Mouse (Mus musculus) heart, postnatal 25 days (tissue): ENCODE data around the gene Elmo3. TPM values are rescaled to one million over a fixed set of nuclear protein-coding genes. Genes with fewer than 3 reads are reported as not detected.

Experiments
- DNase-seq: peaks from one replicate; pipeline ENCODE4 v3.0.0; 2022; ENCODE audit warnings: low spot score
- intact Hi-C: fragments of 180-260 bp; cut with DNase I; formaldehyde crosslinking; loops from one replicate; pipeline ENCODE4 v1.15.1; 2025
- total RNA-seq, 2 experiments: library from RNA; stranded (reverse); gene quantifications; 2 replicates each; pipeline ENCODE4 v1.2.3; 2021

Gene Elmo3
- under 1 TPM; 0.81 to 0.91 TPM for total RNA-seq

DNA sequence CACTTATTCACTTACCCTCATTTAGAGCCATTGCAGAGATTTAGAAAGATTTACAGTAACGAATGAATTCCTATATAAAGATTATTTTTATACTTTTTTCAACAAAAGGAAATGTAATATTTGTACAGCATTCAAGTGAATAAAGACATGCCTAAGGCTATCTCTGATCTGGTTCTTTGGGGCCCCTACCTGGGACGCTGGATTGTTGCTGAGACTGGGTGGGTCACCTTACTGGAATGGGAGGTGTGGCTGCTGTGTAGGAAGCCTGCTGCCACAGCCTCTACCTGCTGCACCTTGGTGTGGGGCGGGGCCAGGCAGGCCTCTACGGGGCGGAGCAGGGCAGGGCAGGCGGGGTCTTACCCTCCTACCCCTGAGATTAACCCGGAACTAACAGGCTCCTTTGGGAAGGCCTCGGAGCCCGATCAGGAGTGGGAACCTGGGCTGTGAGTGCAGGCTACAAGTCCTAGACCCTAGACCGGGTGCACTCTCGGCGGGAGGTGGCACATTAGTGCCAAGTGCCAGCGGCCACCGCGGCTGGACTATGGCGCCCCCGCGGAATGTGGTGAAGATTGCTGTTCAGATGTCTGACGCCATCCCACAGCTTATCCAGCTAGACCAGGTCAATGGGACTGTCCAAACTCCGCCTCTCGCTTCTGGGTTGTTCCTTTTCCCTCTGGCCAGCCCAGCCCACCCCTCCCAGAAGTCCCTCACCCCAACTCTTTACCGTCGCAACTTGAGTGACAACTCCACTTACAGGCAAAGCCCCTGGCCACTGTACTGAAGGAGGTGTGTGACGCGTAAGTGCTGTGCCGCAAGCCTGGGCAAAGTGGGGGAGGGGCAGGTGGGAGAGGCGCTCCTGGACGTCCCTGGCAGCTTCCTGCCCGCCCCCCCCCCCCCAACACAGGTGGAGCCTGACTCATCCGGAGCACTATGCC lies at the start of gene Elmo3:
Elmo3 (plus strand) TSS at position 391 of the 935 bp plus-strand sequence.
- no peak for DNase-seq
- intact Hi-C loops: no loop called here

DNA sequence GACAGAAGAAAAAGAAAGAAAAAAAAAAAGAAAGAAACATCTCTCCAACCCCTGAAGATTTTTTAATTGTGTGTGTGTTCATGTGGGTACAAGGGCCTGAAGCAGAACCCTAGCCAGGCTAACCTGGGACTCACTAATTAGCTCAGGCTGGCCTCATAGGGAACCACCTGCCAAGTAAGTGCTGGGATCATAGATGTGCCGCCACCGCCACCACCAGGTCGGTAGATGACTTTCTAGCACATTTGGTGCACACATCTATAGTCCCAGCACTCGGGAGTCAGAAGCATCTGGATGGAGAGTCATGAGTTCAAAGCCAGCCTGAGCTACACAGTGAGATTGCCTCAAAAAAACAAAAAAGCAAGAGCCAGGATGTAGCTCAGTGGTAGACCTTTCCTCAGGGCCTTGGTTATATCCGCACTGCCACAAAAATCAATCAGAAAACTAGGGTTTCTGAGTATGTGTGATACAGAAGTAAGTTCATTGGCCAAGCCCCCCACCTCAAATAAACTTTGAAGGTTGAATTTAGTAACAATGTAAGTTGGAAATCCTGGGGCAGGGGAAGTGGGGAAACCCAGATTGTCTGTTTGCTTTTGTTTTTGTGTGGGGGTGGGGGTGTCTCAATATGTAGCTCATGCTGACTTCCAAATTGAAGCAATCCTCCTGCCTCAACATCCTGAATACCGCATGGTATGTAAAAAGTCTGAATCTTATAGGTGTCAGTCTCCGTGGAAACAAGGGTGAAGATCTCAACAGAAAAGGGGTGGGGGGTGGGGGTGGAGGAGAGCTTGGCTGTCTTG lies 47.9 kb upstream of the Elmo3 start:
- no peak for DNase-seq
- intact Hi-C loops: no loop called here

DNA sequence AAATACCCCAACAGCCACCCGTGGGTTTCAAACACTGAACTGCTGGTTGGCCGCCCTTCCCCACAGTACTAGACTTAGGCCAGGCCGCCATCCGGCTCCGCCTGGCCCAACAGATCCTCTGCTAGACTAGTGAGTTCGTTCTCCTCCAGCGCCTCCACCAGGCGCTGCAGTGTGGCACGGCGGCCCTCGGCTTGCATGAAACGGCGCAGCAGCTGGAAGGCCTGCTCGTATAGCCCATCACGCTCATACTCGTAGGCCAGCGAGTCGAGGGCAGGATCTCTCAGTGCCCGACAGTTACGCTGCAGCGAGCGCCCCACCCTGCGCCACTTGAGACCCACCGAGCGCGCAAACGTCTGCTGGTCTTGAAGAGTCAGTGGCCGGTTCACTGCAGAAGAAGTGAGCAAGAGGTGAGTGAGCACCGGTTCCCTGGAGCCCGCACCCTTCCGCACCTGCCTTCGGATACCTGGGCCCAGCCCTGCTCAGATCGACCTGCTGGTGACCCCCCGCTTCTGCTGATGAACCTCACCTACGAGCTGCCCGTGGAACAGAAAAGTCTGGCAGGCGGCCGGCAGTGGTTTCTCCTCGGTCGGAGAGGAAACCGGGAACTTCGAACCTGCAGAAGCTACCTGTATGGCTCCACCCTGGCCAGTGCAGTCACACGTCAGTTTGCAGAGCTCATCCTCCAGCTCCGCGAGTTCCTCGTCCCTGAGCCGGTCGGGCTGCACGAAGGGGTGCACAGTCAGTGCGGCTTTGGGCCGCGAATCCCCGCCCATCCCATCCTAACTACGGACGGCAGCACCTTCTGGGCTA lies 46.3 kb upstream of the Elmo3 start:
- no peak for DNase-seq
- intact Hi-C loops: no loop called here

DNA sequence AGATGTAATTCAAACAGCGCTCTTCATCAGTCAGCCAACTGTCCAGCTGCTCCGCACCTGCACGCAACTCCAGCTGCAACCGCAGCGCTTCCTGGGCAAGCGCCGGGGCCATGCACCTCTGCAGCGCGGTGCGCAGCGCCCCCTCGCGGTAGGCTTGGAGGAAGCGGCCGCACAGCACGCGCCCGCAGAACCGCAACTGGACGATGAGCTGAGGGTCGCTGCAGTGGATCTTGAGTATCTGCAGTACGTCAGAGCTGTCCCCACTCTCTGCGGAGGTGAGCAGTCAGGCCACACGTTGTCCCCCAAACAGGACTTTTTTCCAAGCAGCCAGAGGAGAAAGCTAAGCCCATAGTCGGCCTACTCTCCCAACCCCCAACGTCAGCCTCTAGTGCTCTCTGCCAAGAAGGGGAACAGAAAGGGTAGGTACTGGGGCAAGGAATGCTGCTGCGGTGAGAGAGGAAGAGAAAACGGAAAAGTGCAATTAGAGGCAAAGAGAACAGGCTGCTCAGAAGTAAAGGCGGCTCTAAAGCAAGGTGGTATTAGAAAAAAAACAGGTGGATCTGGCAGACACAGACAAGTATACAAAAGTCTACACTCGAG lies 45.6 kb upstream of the Elmo3 start:
- intact Hi-C loops: loop anchor here (10.0 kb wide), 1 partner anchor 605 kb away; no protein-coding TSS in a partner anchor

DNA sequence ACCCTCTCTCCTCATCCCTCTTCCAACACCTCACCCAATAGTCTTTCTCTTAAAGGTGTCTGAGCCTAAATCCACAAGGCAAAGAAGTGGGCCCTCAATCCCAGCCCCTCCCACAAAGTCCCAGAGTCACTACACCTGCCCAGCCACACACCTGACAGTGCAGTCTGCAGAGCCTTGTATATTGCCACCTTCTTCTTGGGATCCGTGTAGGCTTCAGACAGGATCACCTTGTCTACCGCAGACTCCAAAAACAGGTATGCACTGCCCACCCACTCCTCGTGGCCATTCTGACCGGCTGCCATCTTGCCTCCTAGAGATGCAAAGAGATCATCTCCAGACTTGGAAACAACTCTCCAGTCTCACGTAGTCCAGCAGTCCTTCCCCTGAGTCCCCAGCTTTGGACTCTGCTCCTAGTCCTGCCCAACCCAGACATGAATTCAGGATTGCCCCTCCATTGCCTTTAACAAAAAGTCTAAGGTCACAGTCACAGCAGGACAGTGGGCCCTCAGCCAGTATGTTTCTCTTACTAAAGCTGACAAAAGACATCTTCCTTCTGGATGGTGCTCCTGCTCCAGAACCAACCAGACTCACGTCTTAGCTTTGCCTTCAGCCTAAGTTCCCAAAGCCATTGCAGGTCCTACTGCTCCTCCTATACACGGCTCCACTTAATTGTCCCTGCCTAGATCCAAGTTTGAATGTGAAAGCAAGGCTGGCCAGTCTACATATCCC lies 44.9 kb upstream of the Elmo3 start:
- no peak for DNase-seq
- intact Hi-C loops: loop anchor here (10.0 kb wide), 1 partner anchor 606 kb away; no protein-coding TSS in a partner anchor

More for the DNA sequence above, 45.6 kb upstream of the Elmo3 start:
- DNase-seq: no peak

DNA sequence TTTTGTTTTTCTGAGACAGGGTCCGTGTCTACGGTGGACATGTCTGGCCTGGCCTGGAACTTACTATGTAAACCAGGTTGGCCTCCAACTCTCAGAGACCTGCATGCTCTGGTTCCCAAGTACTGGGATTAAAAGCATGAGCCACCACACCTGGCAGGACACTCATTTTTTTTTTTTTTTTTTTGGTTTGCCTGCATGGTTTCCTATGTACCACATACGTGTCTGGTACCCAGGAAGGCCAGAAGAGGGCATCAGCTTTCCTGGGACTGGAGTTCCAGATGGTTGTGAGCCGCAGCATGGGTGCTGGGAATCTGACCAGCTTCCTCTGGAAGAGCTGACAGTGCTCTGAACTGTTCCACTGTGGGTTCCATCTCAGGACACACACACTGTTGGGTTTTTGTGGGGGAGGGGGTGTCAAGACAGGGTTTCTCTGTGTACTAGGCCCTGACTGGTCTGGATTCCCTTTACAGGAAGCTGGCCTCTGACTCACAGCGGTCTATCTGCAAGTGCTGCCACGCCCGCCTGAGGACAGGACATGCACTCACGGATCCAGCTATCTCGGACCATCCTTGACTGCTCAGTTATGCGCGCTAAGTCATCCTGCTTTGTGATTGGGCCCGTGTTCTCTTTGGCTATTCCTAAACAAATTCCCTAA lies 43.9 kb upstream of the Elmo3 start:
- no peak for DNase-seq
- intact Hi-C loops: loop anchor here (10.0 kb wide), 1 partner anchor 607 kb away; no protein-coding TSS in a partner anchor

DNA sequence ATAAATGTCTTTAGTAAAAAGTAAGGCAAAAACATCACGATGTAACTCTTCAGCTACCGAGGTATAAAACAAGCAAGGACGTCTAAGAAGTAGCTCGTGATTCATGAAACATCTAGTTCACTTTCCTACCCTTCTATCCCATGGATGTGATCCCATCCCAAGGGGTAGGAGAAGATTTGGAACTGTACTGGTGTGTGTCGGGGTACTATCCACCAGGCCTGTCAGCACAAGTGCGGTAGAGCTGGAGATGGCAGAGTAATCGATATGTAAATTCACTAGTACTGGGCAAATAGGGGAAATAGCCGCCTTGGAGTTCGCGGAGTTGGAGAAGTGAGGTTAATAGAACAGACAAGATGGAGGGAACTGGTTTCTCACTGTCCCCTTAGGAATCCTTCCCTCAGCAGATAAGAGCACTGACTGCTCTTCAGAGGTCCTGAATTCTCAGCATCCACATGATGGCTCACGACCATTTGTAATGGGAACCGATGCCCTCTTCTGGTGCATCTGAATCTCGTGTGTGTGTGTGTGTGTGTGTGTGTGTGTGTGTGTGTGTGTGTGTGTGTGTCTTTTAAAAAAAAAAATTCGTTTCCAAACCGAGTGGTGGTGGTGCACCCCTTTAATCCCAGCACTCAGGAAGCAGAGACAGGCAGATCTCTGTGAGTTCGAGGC lies 42.0 kb upstream of the Elmo3 start:
- no peak for DNase-seq
- intact Hi-C loops: loop anchor here (10.0 kb wide), 1 partner anchor 609 kb away; no protein-coding TSS in a partner anchor

- intact Hi-C loops: loop anchor here (2.0 to 10.0 kb wide), 2 partner anchors 24 to 610 kb away; partner anchors contain the start of gene 4931428F04Rik
- DNase-seq: peak; percentile 67
These were observed 41.1 kb upstream of the Elmo3 start, which contains the start of the genes Tradd and Fbxl8 for GRCm38 (mm10) chr8:105264024-105264982. Gene Tradd, minus strand, starts transcription at chr8:105264609. Gene Fbxl8, plus strand, starts transcription at chr8:105264648.

DNA sequence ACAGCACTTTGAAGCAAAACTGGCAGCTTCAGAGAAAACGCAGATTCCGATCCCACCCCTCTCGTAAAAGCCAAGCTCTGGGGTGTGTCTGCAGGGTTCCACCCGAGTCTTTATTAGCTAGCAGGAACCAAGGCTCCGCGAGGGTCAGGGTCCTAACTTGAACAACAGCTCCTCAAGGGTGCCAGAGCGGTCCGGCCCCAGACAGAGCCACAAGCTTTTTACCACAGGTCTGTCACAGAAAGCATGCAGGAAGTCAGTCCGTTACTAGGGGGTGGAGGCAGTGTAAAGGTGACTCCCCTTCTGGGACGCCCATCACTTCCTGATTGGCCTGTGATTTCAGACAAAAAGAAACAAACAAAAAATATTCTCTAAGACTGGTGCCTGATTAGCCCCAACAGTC lies 40.3 kb upstream of the Elmo3 start:
- DNase-seq: no peak
- intact Hi-C loops: loop anchor here (2.0 to 10.0 kb wide), 2 partner anchors 24 to 610 kb away; partner anchors contain the start of gene 4931428F04Rik

GRCm38 (mm10) chr8:105266775-105267174 lies 38.6 kb upstream of the Elmo3 start:
- DNase-seq: no peak
- intact Hi-C loops: loop anchor here (10.0 kb wide), 1 partner anchor 612 kb away; no protein-coding TSS in a partner anchor

- intact Hi-C loops: loop anchor here (10.0 kb wide), 1 partner anchor 614 kb away; no protein-coding TSS in a partner anchor
- no peak for DNase-seq
These were observed 36.9 kb upstream of the Elmo3 start for GRCm38 (mm10) chr8:105268342-105269074.

GRCm38 (mm10) chr8:105269075-105269458 lies 36.3 kb upstream of the Elmo3 start:
- no peak for DNase-seq
- intact Hi-C loops: loop anchor here (10.0 kb wide), 1 partner anchor 614 kb away; no protein-coding TSS in a partner anchor

- intact Hi-C loops: loop anchor here (10.0 kb wide), 1 partner anchor 615 kb away; no protein-coding TSS in a partner anchor
- no peak for DNase-seq
These were observed 35.9 kb upstream of the Elmo3 start, which contains the start of gene Hsf4 for GRCm38 (mm10) chr8:105269461-105269947. Gene Hsf4, plus strand, starts transcription at chr8:105269801.

GRCm38 (mm10) chr8:105270101-105270915 lies 35.1 kb upstream of the Elmo3 start:
- no peak for DNase-seq
- intact Hi-C loops: no loop called here
